Mouse (Mus musculus) thymus, postnatal 0 days (tissue): ENCODE measurements at regions not wholly inside any gene's neighbourhood (a gene's known extent, or its start where the extent isn't known, plus 50 kb on each side); places are given as distances from the start of the nearest gene placed in this dataset.
A peak's percentile ranks its signal among the peaks of the same experiment; 100 is the strongest.

Source experiments
- DNase-seq: peaks from one replicate; pipeline ENCODE4 v3.0.0-alpha.2; 2015; ENCODE audit warnings: low spot score

DNA sequence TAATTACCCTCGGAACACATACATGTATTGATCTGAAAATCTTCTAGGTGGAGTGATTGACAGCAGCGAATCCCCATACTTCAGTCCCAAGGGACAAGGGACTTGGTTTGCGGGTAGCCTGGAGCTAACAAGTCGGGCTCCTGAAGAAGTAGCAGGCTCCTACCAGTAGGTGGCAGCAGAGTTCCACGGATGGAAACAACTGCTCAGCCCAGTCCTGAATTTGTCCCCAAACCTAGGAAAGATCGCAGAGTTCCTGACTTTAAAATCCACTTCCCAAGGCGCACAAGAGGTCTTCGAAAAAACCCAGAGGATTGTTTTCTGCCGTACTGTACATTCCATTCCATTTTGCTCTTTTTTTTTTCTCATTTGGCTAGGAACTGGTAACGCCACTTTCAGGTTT lies 169.4 kb downstream of the Arrdc4 start:
- DNase-seq, result peak; percentile 68

DNA sequence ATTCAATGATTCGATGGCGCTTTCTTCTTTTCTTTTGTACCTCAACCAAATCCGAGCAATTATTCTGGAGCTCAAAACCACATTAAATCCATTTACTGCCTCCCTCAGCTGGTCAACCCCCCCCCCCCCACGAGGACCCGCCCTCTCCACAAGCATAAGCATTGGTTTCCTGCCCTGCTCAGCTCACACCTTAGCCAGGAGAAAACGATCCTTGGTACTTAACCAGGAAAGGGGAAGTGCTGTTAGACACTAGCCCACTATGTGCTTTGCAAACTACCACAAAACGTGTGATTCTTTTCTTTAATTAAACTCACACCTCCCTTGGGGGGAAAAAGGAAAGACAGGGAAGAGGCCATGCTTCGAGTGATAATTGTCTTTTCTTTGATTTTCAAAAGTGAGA lies 169.8 kb downstream of the Arrdc4 start:
- DNase-seq, result no peak

DNA sequence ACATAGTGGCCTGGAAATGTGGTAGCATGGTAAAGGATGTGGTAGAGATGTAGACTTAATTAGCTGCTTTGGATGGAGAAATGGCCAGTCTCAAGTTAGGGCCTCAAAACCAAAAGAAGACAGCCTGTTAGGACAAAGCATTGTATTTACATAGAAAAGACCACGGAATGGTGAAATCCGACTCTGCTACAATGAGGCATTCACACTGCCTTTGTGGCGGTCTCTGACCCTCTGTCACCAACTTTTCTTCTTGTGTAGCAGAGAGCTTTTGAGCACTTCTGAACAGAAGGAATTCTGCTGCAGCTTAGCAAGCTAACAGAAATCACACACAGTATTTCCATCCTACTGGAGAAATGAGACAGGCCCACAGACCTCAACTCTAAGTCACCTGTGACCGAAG lies 177.7 kb downstream of the Arrdc4 start:
- no peak for DNase-seq

DNA sequence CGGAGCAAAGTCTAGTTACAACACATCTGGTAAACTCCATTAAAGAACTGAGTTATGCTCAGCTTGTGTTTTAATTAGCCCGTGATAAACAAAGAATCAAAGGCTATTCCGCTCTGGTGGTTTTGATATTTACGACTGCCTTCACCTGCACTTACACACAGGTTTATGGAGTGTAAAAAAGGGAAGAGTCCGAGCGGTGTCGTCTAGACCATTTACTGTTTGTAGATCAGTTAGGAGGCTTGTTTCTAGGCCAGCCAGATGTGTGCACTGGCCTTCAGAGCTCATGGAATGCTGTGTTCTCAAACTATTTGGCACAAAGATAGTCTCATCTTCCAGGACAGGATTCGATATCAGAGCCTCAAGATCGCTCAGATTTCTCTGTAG lies 180.9 kb downstream of the Arrdc4 start:
- no peak for DNase-seq

DNA sequence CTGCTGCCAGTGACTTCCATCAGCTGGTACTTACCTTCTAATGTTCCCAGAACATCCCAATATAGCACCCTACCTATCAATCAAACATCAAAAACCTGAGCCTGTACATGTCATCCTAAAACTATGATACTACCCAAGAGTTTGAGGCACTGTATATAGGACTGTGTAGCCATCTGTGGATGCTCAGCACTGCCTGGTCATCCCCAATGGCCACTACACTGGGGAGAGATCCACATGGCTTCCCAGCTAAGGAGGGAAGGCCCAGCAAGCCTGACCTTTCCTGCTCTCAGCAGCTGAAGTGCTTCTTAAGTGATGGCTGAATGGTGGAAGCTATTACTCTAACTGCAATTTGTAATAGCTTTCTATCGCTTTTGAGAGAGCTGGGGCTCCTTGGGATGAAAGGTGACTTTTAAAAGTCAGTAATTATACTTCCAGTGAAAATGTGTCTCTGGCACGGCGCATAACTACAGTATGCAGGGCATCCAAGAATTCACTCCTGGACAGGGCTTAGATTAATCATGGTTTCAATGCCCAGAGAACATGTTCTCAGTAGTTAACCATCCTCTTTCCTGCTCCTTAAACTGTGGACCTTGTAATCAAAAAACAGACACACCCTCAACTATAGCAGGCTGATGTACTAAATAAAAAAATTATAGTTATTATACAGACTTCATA lies 181.5 kb downstream of the Arrdc4 start:
- DNase-seq, result no peak

DNA sequence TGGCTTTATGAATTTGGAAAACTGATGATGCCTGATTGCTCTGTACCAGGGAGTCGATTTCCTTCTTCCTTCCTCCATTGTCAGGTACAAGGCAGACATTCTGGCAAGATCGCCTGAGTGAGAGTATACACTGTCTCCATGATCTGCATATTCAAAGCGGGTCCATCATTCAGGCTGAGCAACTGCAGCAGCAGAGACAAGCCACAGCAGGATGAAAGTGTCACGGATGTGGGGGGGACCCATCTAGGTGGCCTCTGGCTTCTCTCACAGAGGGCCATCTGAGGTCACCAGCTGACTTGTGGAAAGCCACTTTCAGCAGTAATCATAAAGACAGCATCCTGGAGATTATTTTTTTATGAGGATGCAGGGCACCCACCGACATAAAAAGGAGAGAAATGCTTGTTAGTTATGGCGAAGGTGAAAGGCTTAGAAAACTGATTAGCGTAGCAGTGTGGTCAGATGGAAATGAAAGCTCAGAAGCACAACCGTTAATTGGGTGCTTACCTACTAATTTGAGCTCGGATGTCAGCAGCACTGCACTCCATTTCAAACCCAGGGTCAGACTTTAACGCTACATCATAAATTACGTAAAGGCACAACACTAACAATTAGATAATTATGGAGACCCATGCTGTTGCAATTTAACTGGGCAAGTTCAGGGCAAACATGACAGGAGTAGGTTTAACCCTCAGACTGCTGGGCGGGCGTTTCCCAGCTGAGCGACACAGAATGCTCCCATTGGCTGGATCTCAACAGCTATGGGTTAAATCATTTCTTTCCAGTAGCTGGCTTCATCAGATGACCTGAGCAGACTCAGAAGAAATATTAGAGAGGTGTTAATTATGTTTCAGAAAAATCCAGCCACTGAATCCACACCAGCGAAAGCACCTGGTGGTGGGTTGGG lies 189.3 kb downstream of the Arrdc4 start:
- DNase-seq, result no peak

DNA sequence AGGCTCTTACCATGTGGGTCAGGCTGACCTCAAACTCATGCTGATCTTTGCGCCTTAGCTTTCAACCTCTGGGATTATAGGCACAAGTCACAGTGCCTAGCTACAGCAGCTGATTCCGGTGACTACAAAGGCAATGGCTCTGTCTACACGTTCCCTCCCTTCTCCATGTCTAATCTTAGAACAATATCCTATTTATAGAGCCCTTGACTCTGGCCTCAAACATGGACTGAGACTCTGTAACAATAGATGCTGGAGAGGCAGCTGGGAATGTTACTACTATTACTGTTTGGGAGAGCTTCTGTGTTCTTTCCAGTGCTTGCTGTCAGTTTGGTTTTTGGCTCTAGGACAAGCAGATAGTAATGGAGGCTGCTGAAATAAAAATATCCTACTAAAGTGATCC lies 198.7 kb downstream of the Arrdc4 start:
- DNase-seq, result no peak

DNA sequence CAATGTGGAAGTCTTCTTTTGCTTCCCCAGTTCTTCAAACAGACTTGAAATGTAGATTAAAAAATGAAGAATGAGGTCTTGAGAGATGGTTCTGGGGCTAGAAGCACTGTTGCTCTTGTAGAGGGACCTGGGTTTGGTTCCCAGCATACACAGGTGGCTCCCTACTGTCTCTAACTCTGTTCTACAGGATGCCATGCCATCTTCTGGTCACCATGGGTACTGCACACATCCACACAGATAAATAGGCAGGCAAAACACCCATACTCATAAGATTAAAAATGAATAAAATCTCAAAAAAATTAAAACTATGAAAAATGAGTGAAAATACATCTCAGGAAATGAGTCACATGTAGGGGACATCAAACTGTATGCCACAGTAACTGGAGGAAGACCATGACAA lies 200.9 kb downstream of the Arrdc4 start:
- no peak for DNase-seq

DNA sequence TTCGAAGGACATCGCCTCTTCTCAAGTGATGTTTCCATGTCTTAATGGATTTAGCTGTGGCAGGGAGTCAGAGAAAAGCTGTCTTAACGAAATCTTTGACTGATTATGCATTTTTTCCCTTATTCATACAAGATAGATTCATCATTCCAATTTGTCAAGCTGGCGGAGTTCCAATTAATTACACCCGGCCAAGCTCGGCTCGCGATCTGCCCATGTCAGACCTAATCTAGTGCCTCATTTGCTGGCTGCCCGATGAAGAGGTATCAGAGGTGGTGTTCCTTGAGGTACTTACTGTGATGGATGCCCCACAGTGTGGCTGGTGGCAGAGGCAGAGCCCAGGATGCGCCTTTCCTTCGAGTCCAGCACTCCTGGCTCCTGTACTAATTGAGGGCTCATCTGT lies 204.9 kb downstream of the Arrdc4 start:
- DNase-seq, result no peak

DNA sequence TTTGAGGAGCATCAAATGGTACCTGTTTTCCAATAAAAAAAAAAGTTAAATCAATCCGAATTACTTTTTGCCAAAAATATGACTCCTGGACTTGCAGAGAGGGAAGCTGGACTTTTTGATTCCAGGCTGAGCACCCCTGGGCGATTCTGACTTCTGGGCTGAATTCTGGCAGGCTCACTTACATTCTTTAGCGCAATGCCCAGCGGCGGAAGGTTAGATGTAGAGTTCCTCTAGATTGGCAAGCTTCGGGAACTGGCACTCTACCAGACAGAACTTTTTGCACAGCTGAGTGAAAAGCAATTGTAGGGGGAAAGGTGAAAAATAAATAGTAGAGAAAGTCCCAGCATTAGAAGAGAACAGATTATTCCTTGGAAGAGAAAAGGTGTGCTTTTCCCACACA lies 235.5 kb downstream of the Fam169b start:
- no peak for DNase-seq

DNA sequence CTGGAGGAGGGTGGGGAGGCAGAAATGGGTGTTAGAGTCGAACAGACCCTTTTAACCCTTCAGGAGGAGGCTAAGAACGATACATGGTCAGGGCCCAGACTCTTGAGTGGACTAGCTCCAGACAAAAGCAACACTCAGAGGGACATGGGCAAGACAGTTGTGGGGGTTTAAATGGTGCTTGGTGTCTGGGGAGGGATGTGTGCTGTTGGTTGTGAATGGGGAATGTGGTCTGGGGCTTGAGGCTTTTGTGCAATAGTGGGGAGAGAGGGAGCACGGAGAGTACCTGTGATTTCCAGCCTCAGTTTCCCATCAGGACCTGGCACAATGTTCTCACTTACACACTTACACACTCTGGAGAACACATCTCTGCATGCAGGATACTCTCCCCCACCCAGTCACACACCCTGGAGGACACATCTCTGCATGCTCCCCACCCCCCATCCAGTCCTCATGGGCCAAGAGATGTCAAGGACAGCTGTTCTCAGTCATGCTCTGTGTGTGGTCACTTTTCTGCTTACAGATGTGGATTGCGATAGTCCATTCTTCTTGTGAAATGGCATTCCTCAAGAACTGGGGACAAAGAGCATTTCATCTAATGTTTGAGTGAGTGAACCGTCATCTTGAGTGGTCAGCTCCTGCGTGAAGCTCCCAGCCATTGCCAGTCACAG lies 217.6 kb downstream of the Fam169b start:
- DNase-seq, result no peak

DNA sequence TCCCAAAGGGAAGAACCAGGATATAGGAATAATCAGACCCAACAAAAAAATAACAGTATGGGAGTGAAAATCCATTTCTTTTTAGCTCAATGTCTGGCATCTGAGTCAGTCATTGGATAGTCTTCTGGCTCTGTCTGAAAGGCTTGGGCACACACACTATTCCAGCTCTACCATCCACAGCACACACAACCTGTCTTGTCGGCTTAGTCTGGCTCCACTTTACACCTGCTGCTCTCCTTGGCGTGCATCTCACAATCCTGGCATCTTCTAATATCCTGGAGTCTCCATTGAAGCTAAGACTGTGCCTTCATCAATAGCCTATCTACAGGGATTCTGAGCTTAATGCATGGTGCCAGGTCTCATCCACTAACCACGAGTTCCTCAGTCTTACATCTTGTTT lies 213.0 kb downstream of the Fam169b start:
- no peak for DNase-seq

DNA sequence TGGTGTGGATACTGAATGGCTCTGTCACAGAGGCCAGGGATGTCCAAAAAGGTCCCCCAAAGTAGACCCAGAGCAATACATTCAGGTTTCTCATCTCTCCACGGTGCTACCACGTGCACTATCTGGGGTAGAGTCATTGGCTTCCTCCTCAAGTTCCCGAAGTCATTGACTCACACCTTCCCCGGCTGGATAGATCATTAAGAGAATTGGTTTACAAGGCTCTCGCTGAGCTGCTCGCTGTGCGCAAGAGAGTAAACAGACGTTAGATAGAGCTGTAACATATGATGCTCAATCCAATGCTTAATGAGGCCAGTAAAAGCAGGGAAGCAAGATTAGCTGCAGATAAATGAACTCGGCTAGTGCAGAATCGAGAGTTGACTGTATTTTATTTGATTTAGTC lies 208.9 kb downstream of the Fam169b start:
- DNase-seq, result no peak

DNA sequence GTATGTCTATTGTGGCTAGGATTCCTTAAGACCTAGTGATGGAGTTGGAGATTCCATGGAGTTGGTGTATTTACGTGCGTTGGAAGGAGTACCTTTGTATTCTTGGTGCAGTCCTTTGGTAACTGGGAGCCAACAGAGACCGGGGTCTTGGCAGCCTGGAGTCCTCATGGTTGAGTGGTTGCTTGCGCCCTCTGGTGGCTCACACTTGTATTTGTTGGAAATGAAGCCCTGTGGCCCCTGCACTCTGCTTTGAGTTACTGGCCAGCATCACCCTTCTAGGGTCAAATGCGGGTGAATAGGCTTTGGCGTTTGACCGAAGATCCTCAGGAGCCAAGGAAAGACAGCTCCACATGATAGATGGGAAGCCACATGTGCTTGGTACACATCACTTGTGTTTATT lies 207.1 kb downstream of the Fam169b start:
- DNase-seq, result peak; percentile 53

DNA sequence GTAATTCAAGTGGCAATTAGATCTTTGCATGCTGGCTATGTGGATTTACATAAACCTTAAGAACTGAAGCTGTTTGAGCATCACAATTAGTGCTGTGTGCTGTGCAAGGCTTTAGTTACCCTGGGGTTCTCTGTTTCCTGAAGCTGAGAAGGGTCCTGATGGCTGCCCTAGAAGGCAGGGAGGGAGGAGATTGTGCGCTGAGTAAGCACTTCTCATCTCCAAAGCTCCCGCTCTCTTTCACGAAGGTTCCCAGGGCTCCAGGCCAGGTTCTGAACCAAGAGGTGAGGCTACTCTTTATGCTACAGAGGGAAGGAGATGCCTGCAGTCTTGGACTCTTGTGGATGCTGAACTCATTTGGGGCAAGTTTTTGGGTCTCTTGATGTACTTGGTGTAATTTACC lies 206.7 kb downstream of the Fam169b start:
- DNase-seq, result no peak

DNA sequence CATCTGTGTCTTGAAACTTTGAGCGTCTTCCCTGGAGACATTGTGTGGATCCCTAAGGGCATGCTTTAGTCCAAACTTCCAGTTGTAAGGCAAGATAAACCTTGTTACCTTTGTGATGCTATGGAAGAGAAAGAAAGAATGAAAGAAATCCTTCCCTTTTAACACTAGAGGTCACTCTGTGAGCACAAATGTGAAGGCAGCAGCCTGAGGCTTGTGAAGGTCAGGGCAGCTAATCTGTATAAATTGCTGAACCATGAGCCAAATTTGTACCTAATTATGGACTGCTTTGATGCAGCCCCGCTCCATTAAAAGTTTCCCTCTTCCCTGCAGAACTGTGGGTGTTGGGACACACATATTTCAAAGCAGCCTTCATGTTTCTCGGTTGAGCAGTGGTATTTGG lies 204.4 kb downstream of the Fam169b start:
- DNase-seq, result no peak

DNA sequence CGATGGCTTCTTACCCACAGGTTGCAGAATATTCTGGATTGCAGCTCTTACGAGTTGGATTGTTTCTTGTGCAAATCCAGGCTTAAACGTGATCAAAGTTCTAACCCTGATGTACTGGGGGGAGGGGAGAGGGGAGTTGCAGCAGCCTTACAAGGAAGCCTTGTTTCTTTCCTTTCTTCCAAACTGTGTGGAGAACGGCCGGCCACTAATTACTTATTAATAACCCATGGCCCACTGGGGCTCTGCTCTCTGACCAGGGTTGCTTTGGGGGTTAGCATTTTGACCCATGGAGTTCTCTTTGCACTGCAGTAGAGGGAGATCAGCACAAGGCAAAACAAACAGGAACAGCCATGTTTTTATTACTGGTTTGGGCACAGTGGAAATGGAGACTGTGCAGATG lies 199.2 kb downstream of the Fam169b start:
- no peak for DNase-seq

DNA sequence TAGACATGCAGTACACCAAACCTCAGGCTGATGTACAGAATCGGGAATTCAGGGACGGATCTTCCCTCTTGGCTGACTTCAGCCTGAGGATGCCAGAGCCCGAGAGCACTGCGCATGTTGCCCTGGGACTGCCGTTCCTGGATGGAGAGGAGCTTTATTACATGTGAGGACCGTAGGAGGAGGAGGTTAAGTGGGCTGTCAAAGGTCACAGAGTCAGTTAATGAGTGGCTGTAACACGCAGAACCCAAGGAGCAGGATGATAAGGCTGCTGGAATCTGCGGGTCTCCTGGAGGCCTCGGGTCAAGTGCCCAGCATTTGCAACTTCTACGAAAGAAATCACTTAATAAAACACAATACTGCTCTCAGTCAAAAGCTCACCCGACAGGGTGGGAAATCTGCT lies 197.3 kb downstream of the Fam169b start:
- no peak for DNase-seq

DNA sequence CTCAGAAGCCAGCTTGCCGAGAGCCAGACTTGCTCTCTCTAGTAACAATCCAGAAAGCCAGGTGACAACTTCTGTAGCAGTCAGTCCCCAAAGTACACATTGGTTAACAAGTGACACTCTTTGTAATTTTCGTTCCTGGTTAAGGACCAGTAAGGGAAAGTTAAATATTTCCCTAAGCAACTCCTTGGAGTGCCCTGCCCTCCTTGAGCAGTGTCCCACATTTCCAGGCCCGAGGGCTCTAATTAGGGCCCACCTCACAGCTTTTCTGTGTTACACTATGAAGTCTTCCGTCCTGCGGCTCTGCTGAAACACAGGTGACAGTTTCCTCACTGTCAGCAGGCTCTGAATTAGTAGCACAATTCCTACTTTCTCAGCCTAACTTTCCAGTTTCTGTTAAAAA lies 194.9 kb downstream of the Fam169b start:
- no peak for DNase-seq

DNA sequence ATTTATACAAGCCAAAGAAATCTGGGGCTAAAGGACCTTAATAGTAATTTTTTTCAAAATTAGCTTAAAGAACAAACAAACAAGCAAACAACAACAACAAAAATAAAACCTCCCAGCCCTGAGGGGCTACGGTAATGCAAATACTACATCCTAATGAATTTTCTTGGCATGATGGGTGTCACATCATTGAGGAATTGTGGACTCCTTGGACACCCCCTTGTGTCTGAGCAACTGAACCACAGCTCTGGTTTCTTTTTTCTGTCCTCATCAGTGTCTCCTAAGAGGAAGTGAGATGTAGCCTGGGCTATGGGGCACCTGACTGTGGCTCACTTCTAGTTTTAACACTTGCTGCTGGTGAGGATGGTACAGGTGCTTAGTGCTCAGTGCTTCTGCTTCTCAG lies 184.2 kb downstream of the Fam169b start:
- DNase-seq, result no peak

DNA sequence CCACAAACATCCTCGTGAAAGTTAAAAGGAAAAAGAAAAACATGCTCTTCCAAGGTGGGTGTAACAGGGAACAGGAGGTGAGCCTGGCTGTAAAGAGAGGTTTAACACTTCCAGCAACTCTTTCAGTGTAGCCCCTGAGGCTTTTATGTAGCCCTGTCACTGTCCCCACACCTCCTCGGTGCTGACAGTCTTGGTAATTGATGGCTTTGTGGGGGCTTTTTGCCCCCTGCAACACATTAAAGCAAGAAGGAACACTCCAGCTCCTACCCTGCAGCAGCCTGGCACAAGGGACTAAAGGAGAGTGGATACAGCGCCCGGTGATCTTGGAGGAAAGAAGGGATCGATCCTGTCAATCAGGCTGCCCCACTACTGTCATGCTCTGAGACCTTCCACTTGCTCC lies 181.8 kb downstream of the Fam169b start:
- no peak for DNase-seq

DNA sequence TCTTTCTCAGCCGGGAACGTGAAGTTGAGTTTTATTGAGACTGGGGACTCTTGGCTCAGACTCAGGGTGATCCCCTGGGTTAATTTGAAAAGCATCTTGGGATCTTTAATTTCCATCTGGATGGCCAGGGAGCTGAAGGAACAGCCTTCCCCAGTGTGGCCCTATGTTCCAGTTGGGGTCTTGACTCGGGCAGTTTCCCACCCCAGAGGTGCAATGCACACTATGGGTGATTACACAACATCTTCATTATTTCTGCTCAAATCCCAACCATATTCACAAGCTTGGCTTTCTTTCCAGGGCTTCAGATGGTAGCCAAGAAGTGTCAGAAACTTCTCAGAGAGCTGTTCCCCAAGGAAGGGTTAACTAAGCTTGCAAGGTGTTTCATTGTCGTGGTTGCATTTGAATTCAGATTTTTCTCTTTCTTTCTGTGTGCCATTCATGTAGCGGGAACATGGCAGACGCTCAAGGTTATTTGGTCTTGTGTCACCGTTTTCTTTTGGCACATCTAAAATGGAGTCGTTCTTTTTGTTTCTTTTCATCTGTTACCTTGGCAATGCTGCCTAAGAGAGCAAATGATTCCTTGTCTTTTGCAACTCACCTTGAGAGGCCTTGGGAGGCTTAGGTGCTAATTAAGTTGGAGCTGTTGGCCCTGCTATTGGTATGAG lies 179.5 kb downstream of the Fam169b start:
- DNase-seq, result no peak
